Mouse (Mus musculus) spleen, adult 2 months (tissue): ENCODE measurements at regions not wholly inside any gene's neighbourhood (a gene's known extent, or its start where the extent isn't known, plus 50 kb on each side); places are given as distances from the start of the nearest gene placed in this dataset.

Experiments used
- CTCF ChIP-seq: fragments of 200-500 bp; IDR thresholded peaks from 2 replicates; pipeline ENCODE4 v1.5.1; 2011; ENCODE audit warnings: mild to moderate bottlenecking, inconsistent platforms; ENCODE audit not compliant: insufficient read depth, insufficient read length, insufficient replicate concordance; ENCODE audit errors: extremely low read depth
- POLR2A ChIP-seq: fragments of 200-500 bp; IDR thresholded peaks from 2 replicates; pipeline ENCODE4 v1.6.1; 2011; ENCODE audit warnings: low read depth, low read length, inconsistent platforms

DNA sequence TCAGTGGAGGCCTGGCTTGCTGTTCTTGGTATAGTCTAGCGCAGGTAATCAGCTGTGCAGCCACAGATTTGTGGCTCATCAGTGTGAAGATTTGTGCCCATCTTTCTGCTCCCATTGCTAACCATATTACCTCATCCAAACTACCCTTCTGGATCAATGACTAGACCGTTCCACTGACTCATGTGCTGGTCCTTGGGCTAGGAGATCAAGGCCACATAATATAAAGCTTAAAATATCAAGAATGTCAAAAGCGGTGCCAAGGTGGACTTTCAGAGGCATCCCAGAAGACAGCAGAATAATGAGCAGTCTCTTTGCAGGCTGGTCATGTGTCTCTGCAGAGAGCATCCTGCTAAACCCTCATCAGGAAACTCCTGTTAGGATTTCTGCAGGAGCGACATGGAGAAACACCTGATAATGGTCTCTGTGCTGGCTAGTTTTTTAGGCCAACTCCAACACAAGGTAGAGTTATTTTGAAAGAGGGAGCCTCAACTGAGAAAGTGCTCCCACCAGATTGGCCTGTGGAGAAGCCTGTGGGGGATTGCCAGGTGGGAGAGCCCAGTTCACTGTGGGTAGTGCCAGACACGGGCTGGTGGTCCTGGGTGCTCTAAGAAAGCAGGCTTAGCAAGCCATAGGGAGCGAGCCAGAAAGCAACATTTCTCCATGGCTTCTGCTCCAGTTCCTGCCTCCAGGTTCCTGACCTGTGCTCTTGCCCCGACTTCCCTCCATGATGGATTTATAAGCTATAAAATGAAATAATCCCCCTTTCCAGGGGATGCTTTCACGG is 319.8 kb downstream of the Tbc1d1 start:
- TF ChIP-seq POLR2A (no peak), CTCF (no peak)
